Mouse (Mus musculus) G1E-ER4 (cell line): ENCODE results near the gene Nfib. TPM values are rescaled to one million over a fixed set of nuclear protein-coding genes. Genes with fewer than 3 reads are reported as not detected.

ENCODE experiments used
- GATA1 ChIP-seq: IDR thresholded peaks from one replicate; pipeline ENCODE4 v1.8.0; 2012; ENCODE audit warnings: low read length, inconsistent platforms
- polyA plus RNA-seq: library from polyadenylated mRNA; stranded (reverse); fragments of >175 nt; gene quantifications from 2 replicates; pipeline ENCODE4 v1.2.3, GENCODE M21; 2012

The Nfib gene
- polyA plus RNA-seq, 1 experiment: not detected

DNA sequence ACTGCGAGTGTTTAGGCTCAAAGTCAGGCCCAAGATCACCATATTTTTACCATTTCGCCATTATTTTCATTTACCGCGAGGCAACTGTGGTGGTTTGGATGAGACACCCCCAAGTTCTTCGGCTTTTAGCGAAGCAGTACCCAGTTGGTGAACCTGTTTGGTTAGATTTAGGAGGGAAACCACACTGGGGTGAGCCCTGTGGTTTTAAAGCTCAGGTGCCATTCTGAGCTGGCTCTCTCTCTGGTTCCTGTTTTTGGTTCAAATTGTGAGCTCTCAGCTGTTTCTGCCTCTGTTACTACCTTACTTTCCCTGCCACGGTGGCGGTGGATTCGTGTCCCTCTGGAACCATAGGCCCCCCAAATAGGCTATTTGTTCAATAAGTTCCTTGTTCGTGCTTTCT, 88.3 kb downstream of the Nfib start:
- no peak for TF ChIP-seq GATA1

DNA sequence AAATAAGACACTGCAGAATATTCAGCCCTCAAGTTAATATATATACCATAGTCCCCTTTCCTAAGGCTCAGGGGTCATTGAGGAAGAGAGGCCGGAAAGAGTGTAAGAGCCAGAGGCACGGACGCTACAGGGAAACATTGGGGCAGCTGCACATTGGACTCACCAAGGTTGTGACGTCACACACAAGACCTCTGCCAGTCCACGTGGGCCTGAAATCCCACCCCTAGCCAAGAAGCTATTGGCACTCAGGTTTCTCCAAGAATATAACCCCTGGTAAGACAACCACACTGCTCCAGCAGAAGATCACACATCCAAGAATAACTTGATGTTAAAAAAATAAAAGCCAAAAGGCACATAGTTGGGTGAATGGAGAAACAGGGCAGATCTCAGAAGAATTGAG, 89.8 kb downstream of the Nfib start:
- no peak for TF ChIP-seq GATA1

DNA sequence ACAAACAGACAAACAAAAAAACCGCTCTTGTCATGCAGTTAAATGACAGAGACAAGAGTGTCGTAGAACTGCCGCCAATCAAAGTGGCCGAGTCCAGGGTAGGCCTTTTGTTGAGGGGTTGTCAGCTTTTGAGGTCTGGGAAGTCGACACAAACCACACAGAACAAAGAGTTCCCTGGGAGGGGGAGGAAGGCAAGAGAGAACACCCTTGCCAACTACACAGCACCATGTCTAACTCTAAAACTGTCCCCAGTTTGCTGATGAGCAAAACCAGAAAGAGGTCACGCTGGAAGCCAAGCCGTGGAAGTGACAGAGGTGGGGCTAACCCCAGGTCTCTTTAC, 91.1 kb downstream of the Nfib start:
- TF ChIP-seq GATA1: no peak

DNA sequence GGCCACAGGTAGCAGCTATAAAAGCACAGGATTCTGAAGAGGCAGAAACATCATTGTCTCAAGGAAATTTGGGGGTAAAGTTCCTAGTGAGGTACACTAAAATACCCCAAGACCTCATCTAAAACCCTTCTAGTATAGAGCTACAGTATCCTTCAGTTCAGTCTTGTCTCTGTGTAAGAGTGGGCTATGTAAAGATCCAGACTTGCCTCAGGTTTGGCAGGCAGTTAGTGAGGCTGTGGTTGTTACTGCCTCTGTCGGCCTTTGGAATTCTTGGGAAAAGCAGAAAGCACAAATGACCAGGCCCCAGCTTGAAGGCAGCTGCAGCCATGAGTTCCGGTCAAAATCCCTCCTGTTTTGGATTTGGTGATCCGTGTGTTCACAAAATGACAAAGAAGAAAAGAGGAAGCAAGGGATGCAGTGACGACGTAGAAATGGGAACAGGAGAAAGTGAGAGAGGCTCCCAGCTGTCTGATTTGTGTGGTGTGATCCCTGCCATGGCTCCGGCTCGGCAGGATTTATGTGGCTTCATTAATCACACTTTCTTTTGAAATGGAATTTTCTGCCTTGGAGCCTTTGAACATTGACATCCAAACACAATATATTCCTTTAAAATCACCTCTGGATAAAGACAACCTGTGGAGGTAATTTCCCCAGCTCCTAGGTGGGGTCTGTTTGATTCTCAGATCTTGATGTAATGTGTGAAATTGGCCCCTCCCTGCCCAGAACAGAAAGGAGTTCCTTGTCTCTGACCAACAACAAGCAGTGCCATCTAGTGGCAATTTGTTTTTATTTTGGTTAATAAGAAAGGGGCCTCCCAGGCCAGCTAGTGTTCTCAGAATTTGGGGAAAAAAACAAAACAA, 91.7 kb downstream of the Nfib start:
- TF ChIP-seq GATA1: no peak

DNA sequence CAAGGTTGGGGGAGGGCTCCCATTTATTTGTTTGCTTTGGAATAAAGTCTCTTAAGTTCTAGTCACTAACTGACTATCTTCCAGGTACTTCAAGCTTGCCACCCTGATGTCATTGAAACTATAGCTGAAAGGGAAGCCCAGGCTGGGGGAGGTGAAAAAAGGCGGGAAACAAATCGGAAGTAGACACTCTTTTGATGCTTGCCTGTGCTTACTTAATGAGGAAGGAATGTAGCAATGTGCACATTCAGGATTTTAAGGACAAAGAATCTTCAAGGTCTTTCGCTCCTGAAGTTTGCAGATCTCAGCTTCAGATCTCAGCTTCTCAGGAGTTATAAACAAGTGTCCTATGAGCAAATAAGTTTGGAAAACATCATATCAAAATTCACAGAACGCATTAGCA, 95.9 kb downstream of the Nfib start:
- TF ChIP-seq GATA1: no peak

DNA sequence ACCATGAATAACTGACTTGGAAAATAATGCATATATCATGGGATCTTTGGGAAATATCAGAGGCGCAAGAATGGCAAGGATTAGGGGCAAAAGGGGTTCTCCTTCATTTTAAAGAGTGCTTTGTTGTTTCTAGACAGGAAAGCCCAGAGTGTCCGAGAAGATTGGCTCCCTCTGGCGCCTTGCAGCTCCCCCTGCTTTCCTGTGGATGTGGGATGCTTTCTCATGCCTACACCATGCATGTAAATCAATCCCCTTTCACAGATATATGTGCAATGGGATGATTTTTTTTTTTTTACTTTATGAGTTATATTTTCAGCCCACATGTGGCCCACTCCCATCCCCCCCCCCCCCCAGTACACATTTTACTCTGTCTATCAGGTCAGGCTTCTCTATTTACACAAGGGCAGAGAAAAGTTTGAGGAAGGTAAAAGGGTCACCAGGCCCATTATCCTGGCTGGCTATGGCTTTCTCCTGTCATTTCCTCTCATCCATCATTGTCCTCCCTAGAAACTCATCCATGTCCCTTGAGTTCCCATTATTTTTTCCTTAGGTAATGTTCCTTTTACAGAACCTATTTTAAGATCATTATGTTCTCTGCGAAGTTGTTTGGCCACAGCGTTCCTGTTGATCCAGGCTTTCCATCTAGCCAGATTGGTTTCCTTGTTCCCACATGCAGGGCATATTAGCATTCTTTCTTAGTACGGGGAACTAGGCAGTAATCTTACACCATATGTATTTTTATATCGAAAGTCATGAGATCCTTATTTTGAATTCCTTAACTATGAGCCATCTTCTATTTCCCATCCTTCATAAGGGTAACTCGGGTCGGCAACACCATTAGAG, 96.6 kb downstream of the Nfib start:
- TF ChIP-seq GATA1: no peak

DNA sequence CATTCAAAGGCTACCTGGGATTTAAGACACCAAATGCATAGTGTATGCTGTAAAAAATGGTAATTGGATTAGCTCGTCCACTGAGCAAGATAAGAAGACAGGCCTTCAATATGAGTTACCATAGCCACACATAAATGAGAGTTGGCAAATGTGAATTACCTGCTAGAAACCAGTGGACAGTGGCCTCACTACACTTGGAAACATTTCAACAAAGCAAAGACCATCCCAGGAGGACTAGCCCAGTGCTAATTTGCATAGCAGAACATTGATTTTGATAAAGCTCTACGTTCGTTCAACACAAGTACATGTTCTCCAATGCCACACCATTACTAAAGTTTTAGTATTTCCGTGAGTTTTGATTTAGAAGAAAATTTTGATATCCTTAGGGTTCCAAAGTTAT, 98.3 kb downstream of the Nfib start:
- no peak for TF ChIP-seq GATA1

DNA sequence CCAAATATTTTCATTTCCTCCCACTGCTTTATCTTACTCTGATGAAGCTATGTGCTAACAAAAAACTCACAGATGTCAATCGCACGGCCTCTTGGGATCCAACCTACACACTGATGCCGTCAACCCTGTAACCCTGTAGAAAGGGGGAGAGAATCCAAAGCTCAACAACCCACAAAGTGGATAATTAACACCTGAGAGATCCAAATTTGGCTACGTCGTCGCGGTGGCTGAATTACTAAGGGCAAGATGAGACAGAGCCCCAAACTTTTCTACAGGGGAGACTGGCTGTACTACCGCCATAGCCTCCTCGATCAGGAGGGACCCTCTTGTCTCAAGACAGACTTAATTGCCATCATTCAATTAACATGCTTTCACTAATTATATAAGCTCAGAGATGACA, 99.2 kb downstream of the Nfib start:
- no peak for TF ChIP-seq GATA1

DNA sequence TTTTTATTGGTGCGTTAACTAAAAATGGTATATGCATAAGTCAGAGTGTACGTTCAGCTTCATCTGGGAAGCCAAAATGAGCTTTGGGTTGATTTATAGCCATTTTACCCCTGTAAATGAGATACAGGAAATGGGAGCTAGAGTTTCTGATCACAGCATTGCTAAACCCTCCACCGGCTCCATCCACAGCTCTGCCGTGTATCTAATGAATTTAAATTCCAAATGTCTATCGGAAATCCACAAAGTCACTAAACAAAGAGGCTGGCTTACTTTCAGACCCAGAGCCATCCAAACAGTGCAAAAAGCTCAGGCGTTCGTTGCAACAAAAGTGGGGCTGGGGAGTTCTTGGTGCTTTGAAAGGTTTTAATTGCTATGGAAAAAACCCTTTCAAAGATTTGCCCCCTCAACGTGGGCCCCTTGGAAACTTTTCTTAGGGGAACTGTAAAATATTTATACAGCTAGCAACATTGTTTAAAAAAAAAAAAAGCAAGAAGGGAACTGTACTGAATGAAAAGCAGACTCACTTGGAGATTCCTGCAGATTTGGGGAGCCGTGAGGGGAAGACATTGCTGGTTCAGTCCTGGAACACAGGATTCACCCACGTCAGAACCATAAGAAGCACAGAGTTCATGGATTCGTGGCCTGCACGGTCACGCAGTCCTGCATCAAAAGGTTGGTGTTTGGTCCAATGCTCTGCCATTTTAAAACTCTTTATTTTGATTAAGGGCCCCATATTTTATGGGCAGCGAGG, 100.3 kb downstream of the Nfib start:
- TF ChIP-seq GATA1: no peak

DNA sequence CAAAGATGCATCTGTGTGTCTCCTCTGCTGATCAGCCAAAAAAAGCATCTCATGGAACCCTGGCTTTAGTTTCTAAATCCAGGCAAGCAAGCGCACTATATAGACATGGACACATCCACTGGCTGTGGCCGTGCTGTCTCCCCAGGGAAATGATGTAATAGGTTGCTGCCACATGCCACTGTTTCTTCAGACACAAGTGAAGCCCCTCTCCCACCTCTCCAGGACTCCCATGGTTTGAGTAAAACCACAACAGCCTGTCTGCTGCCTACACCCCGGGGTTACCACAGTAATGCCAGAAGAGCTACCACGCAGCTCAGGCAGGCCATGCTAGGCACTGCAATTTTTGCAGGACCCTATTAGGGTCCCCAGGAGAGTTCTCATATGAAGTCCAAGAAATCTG, 101.0 kb downstream of the Nfib start:
- no peak for TF ChIP-seq GATA1

DNA sequence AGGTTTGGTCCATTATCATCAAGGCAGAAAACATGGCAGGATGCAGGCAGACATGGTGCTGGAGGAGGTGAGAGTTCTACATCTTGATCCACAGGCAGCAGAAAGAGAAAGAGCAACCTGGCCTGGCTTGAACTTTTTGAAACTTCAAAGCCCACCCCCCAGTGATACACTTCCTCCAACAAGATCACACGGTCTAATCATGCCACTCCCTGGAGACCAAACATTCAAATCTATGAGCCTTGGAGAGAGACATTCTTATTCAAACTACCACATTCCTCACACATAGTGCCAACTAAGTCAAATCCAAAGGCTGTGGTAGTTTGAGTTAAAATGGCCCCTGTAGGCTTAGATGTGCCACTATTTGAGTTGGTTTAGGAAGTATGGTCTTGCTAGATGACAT, 104.9 kb downstream of the Nfib start:
- TF ChIP-seq GATA1: no peak

DNA sequence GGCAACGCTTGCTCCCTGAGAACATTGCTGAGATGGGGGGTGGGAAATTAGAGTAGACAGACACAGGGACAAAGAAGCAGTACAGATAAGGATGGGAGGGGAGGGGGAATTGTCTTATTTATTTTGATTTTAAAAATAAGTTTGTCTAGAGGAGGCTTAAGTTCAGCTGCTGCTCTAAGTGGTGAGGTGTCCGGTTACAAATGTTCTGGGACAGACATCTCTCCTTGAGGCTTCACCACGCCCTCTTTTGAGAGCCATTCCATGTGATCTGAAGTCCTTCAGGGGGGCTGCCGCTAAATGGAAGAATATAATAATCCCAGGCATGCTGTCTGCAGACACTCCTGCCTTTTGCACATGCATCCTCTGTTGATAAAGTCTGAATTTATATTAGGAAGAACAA, 107.1 kb downstream of the Nfib start:
- TF ChIP-seq GATA1: no peak

DNA sequence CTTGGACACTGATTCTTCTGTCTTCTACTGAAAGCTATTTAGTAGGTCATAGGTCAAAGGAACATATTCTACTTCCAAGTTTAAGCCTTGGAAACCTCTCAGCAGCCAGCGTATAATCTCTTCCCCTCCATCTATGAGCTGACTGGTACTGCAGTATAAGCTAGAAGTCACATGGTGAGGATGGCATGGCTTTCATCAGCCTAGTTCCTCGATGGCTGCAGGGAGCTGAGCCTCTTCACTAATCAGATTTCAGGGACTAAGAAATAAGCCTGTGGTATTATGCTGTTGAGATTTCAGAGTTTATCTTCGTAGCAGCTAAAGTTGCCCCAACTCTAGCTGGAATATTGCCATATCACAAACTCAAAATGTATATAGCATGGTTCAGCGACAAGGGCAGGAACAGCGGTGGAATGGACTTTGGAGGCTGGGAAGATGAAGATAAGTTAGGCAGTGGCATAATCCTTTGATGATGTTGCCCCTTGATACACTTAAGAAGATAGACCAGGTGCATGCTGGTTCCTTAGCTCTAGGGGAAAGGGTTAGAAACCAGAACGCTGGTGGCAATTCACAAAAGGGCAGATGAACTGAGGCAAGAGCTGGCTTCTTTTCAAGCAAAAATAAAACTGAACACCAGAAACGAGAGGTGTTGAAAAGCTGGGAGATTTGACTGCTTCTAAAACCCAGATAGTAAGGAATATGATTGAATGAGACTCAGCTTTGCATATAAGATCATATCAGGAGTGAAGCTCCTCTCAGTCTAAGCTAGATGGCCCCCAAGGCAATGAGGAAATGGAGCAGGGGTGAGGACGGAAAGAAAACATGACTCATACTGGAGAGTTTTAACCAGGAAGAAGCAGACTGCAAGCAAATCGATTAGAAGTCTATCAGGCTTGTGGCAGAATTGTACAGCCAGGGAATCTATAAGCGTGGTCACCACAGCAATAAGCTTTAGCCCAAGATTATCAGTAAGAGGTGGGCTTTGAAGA, 111.6 kb downstream of the Nfib start:
- TF ChIP-seq GATA1: no peak

DNA sequence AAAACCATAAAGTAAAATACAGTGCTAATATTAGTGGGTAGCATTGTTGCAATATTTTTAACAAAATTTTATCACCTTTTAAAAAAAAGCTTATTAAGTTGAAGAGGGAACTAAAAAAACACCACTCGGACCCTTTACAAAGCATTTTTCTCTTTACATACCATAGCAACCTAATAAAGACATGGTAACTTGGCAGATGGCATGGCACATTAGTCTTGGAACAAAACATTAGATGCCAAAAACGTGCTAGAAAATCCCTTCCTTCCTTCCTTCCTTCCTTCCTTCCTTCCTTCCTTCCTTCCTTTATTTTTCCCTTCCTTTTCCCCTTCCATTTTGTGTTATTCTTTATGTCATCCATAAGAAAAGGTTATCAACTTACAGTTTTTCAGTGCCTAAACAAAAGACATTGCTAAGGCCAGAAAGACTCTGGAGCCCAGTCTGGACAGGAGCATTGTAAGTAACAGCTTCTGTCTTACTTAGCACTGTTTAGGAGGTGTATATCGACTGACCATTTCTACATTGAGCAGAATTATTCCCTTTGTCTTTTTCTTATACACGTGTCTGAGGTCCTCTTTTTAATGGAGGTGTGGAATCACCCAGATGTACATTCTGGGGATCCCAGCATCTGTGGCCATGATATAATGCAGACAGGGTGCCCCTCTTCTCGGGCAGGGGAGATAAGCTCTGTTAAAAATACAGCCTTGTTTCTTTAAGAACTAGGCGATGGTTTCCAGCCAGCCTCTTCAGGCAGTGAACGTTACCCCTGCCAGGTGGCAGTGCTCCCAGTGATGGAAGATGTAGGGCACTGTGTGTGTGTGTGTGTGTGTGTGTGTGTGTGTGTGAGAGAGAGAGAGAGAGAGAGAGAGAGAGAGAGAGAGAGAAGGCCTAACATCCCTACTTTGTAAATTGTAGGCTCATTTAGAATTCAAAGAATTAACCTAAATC, 113.2 kb downstream of the Nfib start:
- TF ChIP-seq GATA1: no peak
